Mouse (Mus musculus) ES-Bruce4 (cell line): ENCODE measurements around the gene Rhbdf2.

Source experiments
- CTCF ChIP-seq: IDR thresholded peaks from one replicate; pipeline ENCODE4 v1.8.1; 2011; ENCODE audit warnings: low read depth, low read length
- POLR2A ChIP-seq: IDR thresholded peaks from one replicate; pipeline ENCODE4 v1.8.1; 2011; ENCODE audit warnings: low read length; ENCODE audit not compliant: insufficient read depth

GRCm38 (mm10) chr11:116601166-116601565, 25.7 kb downstream of the Rhbdf2 start:
- TF ChIP-seq CTCF = no peak
- TF ChIP-seq POLR2A = no peak
